Mouse (Mus musculus): Measurements from ENCODE around the gene Olfr1344.
"Not testable (repeated sequence)": the region's sequence is repeated elsewhere in the genome, so short reads cannot be mapped to it uniquely, and the experiment has no call there.

Gene Olfr1344

DNA sequence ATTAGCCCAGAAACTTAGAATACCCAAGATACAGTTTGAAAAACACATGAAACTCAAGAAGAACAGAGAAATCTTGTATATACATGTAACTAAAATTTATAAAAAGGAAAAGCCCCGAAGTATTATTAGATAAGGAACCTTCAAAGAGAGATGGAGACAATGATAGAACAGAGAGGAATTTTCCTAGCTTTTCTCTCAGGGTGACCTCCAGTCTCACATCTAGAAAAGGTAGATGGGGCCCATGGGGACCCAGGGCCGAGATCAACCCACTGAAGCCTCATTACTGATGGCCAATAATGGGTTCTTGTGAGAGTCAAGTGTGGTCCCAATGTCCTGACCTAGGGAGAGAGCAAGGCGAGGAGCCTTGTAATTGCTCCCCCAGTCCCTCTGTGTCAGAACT lies at the start of gene Olfr1344:
Gene Olfr1344, plus strand, starts transcription at position 301 of the 400 bp plus-strand sequence.
- no peak for DNase-seq (ENCODE audit: low spot score)

DNA sequence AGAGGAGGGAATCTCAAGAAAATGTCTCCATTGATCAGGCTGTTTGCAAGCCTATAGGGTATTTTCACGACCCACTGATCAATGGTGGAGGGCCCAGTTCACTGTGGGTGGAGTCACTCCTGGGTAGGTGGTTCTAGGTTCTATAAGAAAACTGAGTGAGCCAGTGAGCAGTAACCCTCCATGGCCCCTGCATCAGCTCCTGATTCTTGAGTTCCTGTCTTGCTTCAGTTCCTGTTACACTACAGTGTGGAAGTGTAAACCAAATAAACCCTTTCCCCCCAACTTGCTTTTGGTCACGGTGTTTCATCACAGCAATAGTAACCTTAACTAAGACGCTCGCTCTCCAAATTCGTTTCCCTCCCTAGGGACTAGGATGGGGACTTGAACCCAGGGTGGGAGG lies 49.5 kb upstream of the Olfr1344 start:
- no peak for DNase-seq (ENCODE audit: low spot score)

DNA sequence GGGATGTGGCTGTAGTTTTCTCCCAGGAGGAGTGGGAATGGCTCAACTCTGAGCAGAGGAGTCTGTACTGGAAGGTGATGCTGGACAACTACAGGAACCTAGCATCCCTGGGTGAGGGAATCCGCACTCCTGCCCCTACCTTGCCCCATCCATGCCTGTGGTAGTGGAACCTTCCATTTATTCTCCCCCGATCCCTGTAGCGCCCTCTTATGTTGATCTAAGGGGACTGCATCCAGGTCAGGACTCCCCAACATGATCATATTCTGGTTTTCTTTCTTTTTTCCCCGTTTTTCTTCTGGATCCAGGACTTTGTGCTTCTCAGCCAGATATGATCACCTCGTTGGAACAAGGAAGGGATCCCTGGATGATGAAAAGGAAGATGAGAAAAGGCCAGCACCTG lies 49.0 kb upstream of the Olfr1344 start:
- DNase-seq (ENCODE audit: low spot score) = no peak

- DNase-seq (ENCODE audit: low spot score) = peak; percentile 58
Observed at GRCm38 (mm10) chr7:6397996-6398975, 40.2 kb upstream of the Olfr1344 start, which contains the start of gene Smim17. Smim17 (plus strand) TSS chr7:6398715.

- peak; percentile 90 for DNase-seq (ENCODE audit: low spot score)
Observed at GRCm38 (mm10) chr7:6410043-6410442, 28.4 kb upstream of the Olfr1344 start, which contains the start of gene Gm20715. Gm20715 (plus strand) TSS chr7:6410277.

DNA sequence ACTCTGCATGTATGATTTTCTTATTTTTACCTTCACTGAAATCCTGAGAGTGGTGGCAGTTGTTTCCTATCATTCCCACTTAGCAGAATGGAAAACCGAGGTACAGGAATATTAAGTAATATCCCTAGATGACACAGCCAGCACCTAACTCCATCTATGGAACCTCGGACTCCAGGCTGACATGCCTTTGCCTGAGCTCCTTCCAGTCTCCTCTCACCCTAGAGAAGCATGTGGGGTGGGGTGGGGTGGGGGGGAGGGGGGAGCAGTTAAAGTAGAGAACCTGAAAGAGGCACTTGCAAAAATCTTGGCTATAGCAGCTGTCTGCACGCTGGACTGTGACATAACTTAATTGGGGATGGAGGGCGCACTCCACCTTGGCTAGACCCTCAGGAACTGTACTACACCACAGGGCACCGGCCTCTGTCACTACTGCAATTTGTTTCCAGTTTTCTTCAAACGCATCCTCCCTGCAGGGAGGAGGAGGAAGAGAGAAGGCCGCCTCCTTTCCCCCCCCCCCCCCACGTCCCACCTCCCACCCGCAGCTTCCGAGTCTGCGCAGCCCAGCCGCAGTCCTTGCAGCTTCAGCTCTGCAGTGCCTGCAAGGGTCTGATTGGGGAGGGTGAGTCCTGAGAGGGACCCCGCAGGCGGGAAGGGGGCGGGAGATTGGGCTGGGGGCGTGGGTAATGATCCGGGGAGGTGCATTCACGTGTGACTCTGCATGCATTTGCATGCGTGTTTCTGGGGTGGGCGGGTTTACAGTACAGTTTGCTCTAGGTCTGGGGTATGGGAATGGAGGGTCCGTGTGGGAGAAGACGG lies 23.7 kb upstream of the Olfr1344 start:
- DNase-seq (ENCODE audit: low spot score) = no peak

DNA sequence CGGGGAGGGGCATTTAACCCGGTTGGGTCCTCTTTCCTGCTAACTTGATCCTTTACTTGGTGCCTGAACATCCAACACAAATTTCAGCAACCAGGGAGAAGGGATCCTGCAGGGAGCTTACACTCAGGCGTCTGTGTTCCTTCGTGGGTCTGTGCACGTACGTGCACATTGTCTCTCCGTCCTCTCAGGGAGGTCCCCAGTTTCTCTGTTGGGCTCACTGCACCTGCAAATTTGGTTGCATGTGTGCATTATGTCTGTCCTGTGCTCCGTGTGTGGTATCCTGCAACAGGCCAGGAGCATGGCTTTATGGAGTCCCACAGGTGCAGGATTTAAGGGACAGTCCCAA lies 23.1 kb upstream of the Olfr1344 start:
- no peak for DNase-seq (ENCODE audit: low spot score)

GRCm38 (mm10) chr7:6419894-6420293 lies 18.6 kb upstream of the Olfr1344 start:
- no peak for DNase-seq (ENCODE audit: low spot score)

DNA sequence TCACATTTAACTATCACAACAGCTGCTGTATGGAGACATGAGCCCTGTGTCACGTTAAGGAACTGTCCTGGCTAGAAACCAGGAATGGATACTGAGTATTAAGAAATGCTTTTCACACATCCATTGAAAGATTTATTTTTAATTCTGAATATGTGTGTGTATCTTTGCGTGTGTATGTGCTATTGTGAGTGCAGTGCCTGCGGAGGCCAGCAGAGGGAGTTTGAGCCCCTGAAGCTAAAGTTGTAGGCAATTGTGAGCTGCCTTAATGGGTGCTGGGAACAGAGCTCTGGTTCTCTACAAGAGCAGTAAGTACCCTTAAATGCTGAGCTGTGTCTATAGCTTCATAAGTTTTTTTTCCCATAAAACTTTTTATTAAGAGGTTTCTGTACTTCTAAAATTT lies 9.1 kb upstream of the Olfr1344 start:
- no peak for DNase-seq (ENCODE audit: low spot score)

- no peak for DNase-seq (ENCODE audit: low spot score)
Observed at GRCm38 (mm10) chr7:6430342-6430741, 8.1 kb upstream of the Olfr1344 start.

DNA sequence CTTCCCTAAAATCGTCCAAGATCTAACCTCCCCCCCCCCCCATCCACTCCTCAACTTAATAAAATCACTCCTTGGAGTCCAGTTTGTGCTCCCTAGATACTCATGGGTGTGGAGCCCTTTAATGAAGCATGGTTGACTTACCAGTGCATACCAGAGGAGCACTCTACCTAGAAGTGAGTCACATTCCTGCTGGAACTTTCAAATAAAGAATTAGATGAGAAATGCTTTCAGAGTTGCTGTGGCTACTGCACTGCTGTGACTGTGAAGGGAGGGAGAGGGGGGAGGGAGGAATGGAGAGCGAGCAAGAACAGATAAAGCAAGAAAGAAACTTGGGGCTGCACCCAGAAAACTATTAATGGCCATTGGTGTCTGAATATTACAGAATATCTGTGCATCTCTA lies 2.7 kb downstream of the Olfr1344 start:
- DNase-seq (ENCODE audit: low spot score) = no peak

GRCm38 (mm10) chr7:6447771-6448170 lies 9.3 kb downstream of the Olfr1344 start:
- no peak for DNase-seq (ENCODE audit: low spot score)

DNA sequence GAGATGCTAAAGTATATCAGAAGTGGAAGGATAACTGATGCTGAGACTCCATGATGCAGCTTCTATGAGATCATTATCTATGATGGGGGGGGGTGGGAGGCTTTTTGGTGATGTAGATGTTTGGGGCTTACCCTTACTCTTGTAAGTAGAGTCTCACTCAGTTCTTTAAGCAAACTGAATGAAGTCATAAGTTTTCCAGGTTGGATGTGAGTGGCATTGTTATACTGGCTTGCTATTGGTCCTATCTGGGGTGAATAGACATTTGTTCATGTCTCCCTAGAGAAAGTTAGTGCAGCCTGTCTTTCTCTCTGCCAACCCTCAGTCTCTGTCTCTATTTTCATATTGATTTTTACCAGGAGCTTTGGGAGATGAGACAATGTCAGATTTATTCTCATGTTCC lies 17.4 kb downstream of the Olfr1344 start, which contains the start of gene Olfr1336:
Gene Olfr1336, plus strand, starts transcription at position 301 of the 400 bp plus-strand sequence.
- DNase-seq (ENCODE audit: low spot score) = no peak

- DNase-seq (ENCODE audit: low spot score) = no peak
Observed at GRCm38 (mm10) chr7:6456399-6456798, 17.9 kb downstream of the Olfr1344 start.

- no peak for DNase-seq (ENCODE audit: low spot score)
Observed at GRCm38 (mm10) chr7:6466951-6467350, 28.5 kb downstream of the Olfr1344 start, which contains the start of gene Olfr1346. Olfr1346 (plus strand) TSS chr7:6467101.

DNA sequence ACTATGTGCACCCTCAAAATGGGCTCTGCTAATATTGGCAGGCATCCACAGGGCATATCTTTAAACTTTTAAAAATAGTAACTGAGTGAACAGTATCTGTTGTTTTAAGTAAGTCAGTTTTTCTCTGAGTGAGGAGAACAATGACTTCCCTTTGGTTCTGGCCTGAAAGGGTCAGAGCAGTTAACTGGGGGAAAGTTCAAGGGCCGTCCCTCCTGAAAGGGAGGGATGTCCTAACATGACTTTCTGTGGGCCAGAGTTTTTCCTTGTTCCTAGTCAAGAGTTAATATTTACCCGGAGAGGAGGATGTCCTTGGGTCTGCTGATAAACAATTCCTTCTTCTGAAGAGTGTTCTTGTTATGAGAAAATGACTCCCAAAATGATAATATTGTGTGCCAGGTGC lies 39.1 kb downstream of the Olfr1344 start:
- DNase-seq (ENCODE audit: low spot score) = not testable (repeated sequence)

DNA sequence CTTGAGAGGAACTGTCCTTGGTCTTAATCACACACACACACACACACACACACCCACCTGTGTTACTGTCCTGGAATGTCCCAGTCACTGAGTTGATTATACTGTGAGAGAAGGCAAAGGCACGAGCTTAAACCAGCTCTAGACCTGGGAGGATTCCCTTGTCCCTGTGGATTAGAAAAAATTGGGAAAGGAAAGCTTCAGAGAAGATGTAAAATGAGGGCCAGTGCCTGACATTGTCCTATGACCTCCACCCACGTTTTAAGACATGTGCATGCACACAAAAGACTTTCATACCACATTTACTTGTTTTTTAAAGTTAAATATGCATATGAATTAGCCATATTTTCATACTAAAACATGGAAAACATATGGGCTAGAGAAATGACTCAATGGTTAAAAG lies 48.4 kb downstream of the Olfr1344 start, which contains the start of gene Olfr5:
Gene Olfr5, minus strand, starts transcription at position 101 of the 400 bp plus-strand sequence.
- DNase-seq (ENCODE audit: low spot score) = no peak

Measured in yolk sac, embryonic 10.5 days (tissue).